In genomic region chr2:106355984-106356547, GRCm38 (mm10) we compare ENCODE assay signal across 8 mouse cellular contexts.
DNase-seq lines count a peak whose midpoint lies in the region; ATAC-seq and TF ChIP-seq lines count a peak whose summit lies in the region.

No protein-coding gene starts in this region.

- H3K4me1 ChIP-seq in ES-Bruce4 (ENCODE audit: control insufficient read depth, insufficient read depth, low read length): no peaks in the 10 kb centered on the region
- H3K4me1 ChIP-seq in embryonic facial prominence, embryonic 15.5 days: peaks cover 4% of the 10 kb centered on the region
- no peaks in the 10 kb centered on the region for H3K4me1 ChIP-seq in liver, postnatal 0 days (ENCODE audit: insufficient read depth)

- H3K27me3 ChIP-seq in ES-Bruce4 (ENCODE audit: control insufficient read depth, insufficient read depth, low read length, poor library complexity, severe bottlenecking): no peaks in the 10 kb centered on the region
- no peaks in the 10 kb centered on the region for H3K27me3 ChIP-seq in embryonic facial prominence, embryonic 15.5 days
- H3K27me3 ChIP-seq in liver, postnatal 0 days (ENCODE audit: insufficient read depth, low read length): no peaks in the 10 kb centered on the region

- no peaks in the 10 kb centered on the region for H3K9me3 ChIP-seq in ES-Bruce4 (replicated peaks; ENCODE audit: control insufficient read depth, insufficient read depth, low read length, poor library complexity, severe bottlenecking)
- no peaks in the 10 kb centered on the region for H3K9me3 ChIP-seq in embryonic facial prominence, embryonic 15.5 days (replicated peaks)
- H3K9me3 ChIP-seq in liver, postnatal 0 days (ENCODE audit: low read length): no peaks in the 10 kb centered on the region

- peak; percentile 53; the same call in 1 of the 2 replicates for ATAC-seq in embryonic facial prominence, embryonic 15.5 days (ENCODE audit: insufficient number of reproducible peaks, low FRiP score, low TSS enrichment, low read depth)
- ATAC-seq in liver, postnatal 0 days: no peak

- H3K9ac ChIP-seq in ES-Bruce4 (ENCODE audit: low read depth, poor library complexity, severe bottlenecking): no peak overlapping the region
- H3K9ac ChIP-seq in embryonic facial prominence, embryonic 15.5 days: no peak overlapping the region
- no peak overlapping the region for H3K9ac ChIP-seq in liver, postnatal 0 days (replicated peaks)

- intact Hi-C loops in heart, postnatal 36 days (cut with DNase I): loop anchor here (2.0 kb wide), 2 partner anchors 605 to 1523 kb away; no protein-coding TSS in a partner anchor

- no peak overlapping the region for H3K4me2 ChIP-seq in embryonic facial prominence, embryonic 15.5 days (replicated peaks)
- no peak overlapping the region for H3K4me2 ChIP-seq in liver, postnatal 0 days (ENCODE audit: low read depth, low read length)

- H3K4me3 ChIP-seq in ES-Bruce4 (ENCODE audit: low read depth, low read length): no peak overlapping the region
- H3K4me3 ChIP-seq in embryonic facial prominence, embryonic 15.5 days (replicated peaks): no peak overlapping the region
- H3K4me3 ChIP-seq in liver, postnatal 0 days (ENCODE audit: low read depth, low read length): no peak overlapping the region

- TF ChIP-seq POLR2A in ES-Bruce4 (IDR thresholded peaks at IDR 0.05; ENCODE audit: insufficient read depth, low read length): no peak

- no peaks in the 10 kb centered on the region for H3K36me3 ChIP-seq in ES-Bruce4 (ENCODE audit: control insufficient read depth, insufficient read depth, low read length, poor library complexity, severe bottlenecking)
- H3K36me3 ChIP-seq in embryonic facial prominence, embryonic 15.5 days: no peaks in the 10 kb centered on the region
- no peaks in the 10 kb centered on the region for H3K36me3 ChIP-seq in liver, postnatal 0 days (replicated peaks; ENCODE audit: insufficient read depth, low read length)

- TF ChIP-seq EP300 in ES-Bruce4 (IDR thresholded peaks at IDR 0.05; ENCODE audit: insufficient read depth, low read depth, low read length): no peak
- TF ChIP-seq EP300 in liver, postnatal 0 days (IDR thresholded peaks at IDR 0.05; ENCODE audit: low read depth): no peak

- WGBS in embryonic facial prominence, embryonic 15.5 days: 35% methylated on average over 5 of the region's 5 CpGs
- WGBS in liver, postnatal 0 days (ENCODE audit: insufficient replicate concordance): 46% methylated on average over 5 of the region's 5 CpGs

- TF ChIP-seq CTCF in ES-Bruce4 (IDR thresholded peaks at IDR 0.05; ENCODE audit: low read depth, low read length): peak; percentile 68
- TF ChIP-seq CTCF in liver, postnatal 0 days (IDR thresholded peaks at IDR 0.05; ENCODE audit: low read depth): peak; percentile 67

- DNase-seq in brain, adult 2 months (ENCODE audit: low read depth, low spot score): peak; percentile 89
- DNase-seq in heart, postnatal 36 days: peak; percentile 9 to 11
- peak; percentile 51 to 87 for DNase-seq in layer of hippocampus, adult 18-20 months (ENCODE audit: low spot score in 2 of 2)
- DNase-seq in liver, postnatal 0 days: peak; percentile 25
- peak; percentile 89 for DNase-seq in retina, embryonic 14.5 days (ENCODE audit: low spot score)
- no peak for DNase-seq in thymus, postnatal 36 days

- H3K27ac ChIP-seq in ES-Bruce4 (ENCODE audit: insufficient read depth, low read length): no peak overlapping the region
- H3K27ac ChIP-seq in embryonic facial prominence, embryonic 15.5 days (replicated peaks): no peak overlapping the region
- H3K27ac ChIP-seq in liver, postnatal 0 days (ENCODE audit: low read depth): no peak overlapping the region

Comparison
In these comparisons a context has a peak if more than half of its experiments do, and no peak if none do; other contexts are left out.
1. DNase-seq: peak in brain, adult 2 months (single experiment), heart, postnatal 36 days (2 of 2), layer of hippocampus, adult 18-20 months (2 of 2), liver, postnatal 0 days (single experiment) and retina, embryonic 14.5 days (single experiment); none in thymus, postnatal 36 days (0 of 2).